Mouse (Mus musculus): Measurements from ENCODE around the gene Ifi47.
"Not testable (repeated sequence)": the region's sequence is repeated elsewhere in the genome, so short reads cannot be mapped to it uniquely, and the experiment has no call there.

Ifi47 gene

GRCm38 (mm10) chr11:49076001-49076757, at the start of gene Ifi47:
Gene Ifi47, plus strand, starts transcription at chr11:49076587.
- not testable (repeated sequence) for DNase-seq

GRCm38 (mm10) chr11:49050064-49050463, 26.3 kb upstream of the Ifi47 start:
- not testable (repeated sequence) for DNase-seq

- DNase-seq = not testable (repeated sequence)
Measured at GRCm38 (mm10) chr11:49051093-49051891, 25.1 kb upstream of the Ifi47 start, which contains the start of gene 9930111J21Rik2. Gene 9930111J21Rik2, minus strand, starts transcription at chr11:49051242.

- not testable (repeated sequence) for DNase-seq
Measured at GRCm38 (mm10) chr11:49051894-49052293, 24.5 kb upstream of the Ifi47 start.

GRCm38 (mm10) chr11:49060061-49060460, 16.3 kb upstream of the Ifi47 start:
- DNase-seq = not testable (repeated sequence)

GRCm38 (mm10) chr11:49061865-49062264, 14.5 kb upstream of the Ifi47 start:
- DNase-seq = not testable (repeated sequence)

- not testable (repeated sequence) for DNase-seq
Measured at GRCm38 (mm10) chr11:49063713-49064469, 12.5 kb upstream of the Ifi47 start, which contains the start of gene Tgtp2. Gene Tgtp2, minus strand, starts transcription at chr11:49064206.

- no peak for DNase-seq
Measured at GRCm38 (mm10) chr11:49068358-49068757, 8.0 kb upstream of the Ifi47 start.

GRCm38 (mm10) chr11:49077012-49077411, 625 bp downstream of the Ifi47 start:
- DNase-seq = no peak

GRCm38 (mm10) chr11:49078719-49079118, 2.3 kb downstream of the Ifi47 start:
- DNase-seq = no peak

GRCm38 (mm10) chr11:49080636-49081035, 4.2 kb downstream of the Ifi47 start:
- DNase-seq = no peak

GRCm38 (mm10) chr11:49081356-49081755, 5.0 kb downstream of the Ifi47 start:
- no peak for DNase-seq

GRCm38 (mm10) chr11:49081886-49082285, 5.5 kb downstream of the Ifi47 start:
- DNase-seq = no peak

GRCm38 (mm10) chr11:49083146-49083545, 6.8 kb downstream of the Ifi47 start:
- no peak for DNase-seq

- no peak for DNase-seq
Measured at GRCm38 (mm10) chr11:49083808-49084207, 7.4 kb downstream of the Ifi47 start.

GRCm38 (mm10) chr11:49084385-49084784, 8.0 kb downstream of the Ifi47 start:
- no peak for DNase-seq

- no peak for DNase-seq
Measured at GRCm38 (mm10) chr11:49084875-49085274, 8.5 kb downstream of the Ifi47 start.

GRCm38 (mm10) chr11:49086858-49087361, 10.5 kb downstream of the Ifi47 start:
- DNase-seq = no peak

GRCm38 (mm10) chr11:49087830-49088616, 11.6 kb downstream of the Ifi47 start:
- no peak for DNase-seq

GRCm38 (mm10) chr11:49088990-49089652, 12.7 kb downstream of the Ifi47 start:
- no peak for DNase-seq
